Mouse (Mus musculus) midbrain, embryonic 16.5 days (tissue): ENCODE measurements around the gene Pla2g4a. TPM values are rescaled to one million over a fixed set of nuclear protein-coding genes. Genes with fewer than 3 reads are reported as not detected.

Experiments used
- ATAC-seq: fragments of 200-750 bp; cut with Nextera tagmentation; 2 replicates; pipeline ENCODE4 v1.8.0; 2017; ENCODE audit warnings: moderate TSS enrichment
- H3K27ac ChIP-seq: fragments of 300-500 bp; sonication (generic); 2 replicates; pipeline ENCODE4 v1.5.1; 2014; ENCODE audit warnings: mild to moderate bottlenecking, low read length, mixed read lengths
- H3K27me3 ChIP-seq: fragments of 300-500 bp; sonication (generic); 2 replicates; pipeline ENCODE4 v1.6.1; 2014; ENCODE audit warnings: low read depth, low read length, mixed read lengths; ENCODE audit not compliant: control insufficient read depth, insufficient read depth
- H3K36me3 ChIP-seq: fragments of 300-500 bp; sonication (generic); 2 replicates; pipeline ENCODE4 v1.6.1; 2014; ENCODE audit warnings: mild to moderate bottlenecking, low read length, moderate library complexity, mixed read lengths; ENCODE audit not compliant: control insufficient read depth, insufficient read depth
- H3K4me1 ChIP-seq: fragments of 300-500 bp; sonication (generic); 2 replicates; pipeline ENCODE4 v1.6.1; 2014; ENCODE audit warnings: mild to moderate bottlenecking, low read length, mixed read lengths; ENCODE audit not compliant: control insufficient read depth, insufficient read depth
- H3K4me2 ChIP-seq: fragments of 300-500 bp; sonication (generic); 2 replicates; pipeline ENCODE4 v1.6.1; 2014; ENCODE audit warnings: mild to moderate bottlenecking, low read length, mixed read lengths
- H3K4me3 ChIP-seq: fragments of 300-500 bp; sonication (generic); 2 replicates; pipeline ENCODE4 v1.5.1; 2014; ENCODE audit warnings: low read depth, mild to moderate bottlenecking, low read length, moderate library complexity, mixed read lengths
- H3K9ac ChIP-seq: fragments of 300-500 bp; sonication (generic); 2 replicates; pipeline ENCODE4 v1.6.1; 2014; ENCODE audit warnings: low read depth, low read length, mixed read lengths
- H3K9me3 ChIP-seq: fragments of 300-500 bp; sonication (generic); replicated peaks from 2 replicates; pipeline ENCODE4 v1.6.1; 2014; ENCODE audit warnings: mild to moderate bottlenecking, low read length, mixed read lengths; ENCODE audit not compliant: control insufficient read depth, poor library complexity, severe bottlenecking
- WGBS: fragments of 180-500 bp; shearing (Covaris S2); extraction: QIAGEN DNeasy Blood & Tissue Kit; methylation state at CpG from one replicate; pipeline ENCODE4 v1.1.7; 2014; 5-methylcytosine and 5-hydroxymethylcytosine counted together
- polyA plus RNA-seq: library from polyadenylated mRNA; unstranded; fragments of >200 nt; fragmentation: Nextera tagmentation; extraction: Ambion mirVana; gene quantifications from 2 replicates; pipeline ENCODE4 v1.2.1, GENCODE M21; 2015

Gene Pla2g4a
- polyA plus RNA-seq, 1 experiment from 2014 or later = 0.57 TPM

GRCm38 (mm10) chr1:149855581-149855980 is 105.5 kb downstream of the Pla2g4a start:
- Histone ChIP-seq H3K4me3 (no peak overlapping the region), H3K9ac (no peak overlapping the region), H3K27me3 (no peaks in the 10 kb centered on the region), H3K4me1 (no peaks in the 10 kb centered on the region), H3K36me3 (no peaks in the 10 kb centered on the region), H3K4me2 (no peak overlapping the region), H3K9me3 (no peaks in the 10 kb centered on the region), H3K27ac (no peak overlapping the region)
- ATAC-seq = no peak
- WGBS = 85% methylated on average over 4 of the region's 4 CpGs

- H3K27ac ChIP-seq = no peak overlapping the region
- no peak overlapping the region for H3K9ac ChIP-seq
- WGBS = 79% methylated on average over 7 of the region's 7 CpGs
- no peak for ATAC-seq
- H3K4me1 ChIP-seq = no peaks in the 10 kb centered on the region
- no peak overlapping the region for H3K4me3 ChIP-seq
- no peak overlapping the region for H3K4me2 ChIP-seq
- H3K36me3 ChIP-seq = no peaks in the 10 kb centered on the region
- H3K27me3 ChIP-seq = no peaks in the 10 kb centered on the region
- H3K9me3 ChIP-seq = no peaks in the 10 kb centered on the region
These were observed 106.2 kb downstream of the Pla2g4a start for GRCm38 (mm10) chr1:149854867-149855266.

DNA sequence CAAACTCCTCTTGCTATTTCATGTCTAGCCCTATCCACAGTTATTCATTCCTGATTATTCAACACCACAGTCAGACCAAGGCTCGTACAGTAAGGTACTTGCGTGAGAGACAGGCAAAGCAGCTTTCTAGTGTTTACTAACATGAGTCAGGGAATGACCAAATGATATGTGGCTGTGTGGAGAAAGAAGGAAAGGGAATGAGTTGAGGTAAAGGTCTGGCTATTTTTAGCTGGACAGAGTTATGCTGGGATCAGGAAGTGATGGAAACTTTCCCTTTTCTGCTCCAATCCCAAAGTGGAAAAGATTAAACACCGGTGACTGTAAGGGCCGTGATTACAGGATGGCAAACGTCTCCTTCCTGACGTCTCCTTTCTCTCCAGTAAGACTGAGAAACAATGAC is 114.4 kb downstream of the Pla2g4a start:
- Histone ChIP-seq H3K9me3 (no peaks in the 10 kb centered on the region), H3K4me3 (no peak overlapping the region), H3K9ac (no peak overlapping the region), H3K27me3 (no peaks in the 10 kb centered on the region), H3K4me2 (no peak overlapping the region), H3K36me3 (no peaks in the 10 kb centered on the region), H3K27ac (no peak overlapping the region), H3K4me1 (no peaks in the 10 kb centered on the region)
- ATAC-seq = no peak
- WGBS = 78% methylated on average over 6 of the region's 6 CpGs

- no peak overlapping the region for H3K4me2 ChIP-seq
- H3K27ac ChIP-seq = no peak overlapping the region
- no peaks in the 10 kb centered on the region for H3K27me3 ChIP-seq
- H3K36me3 ChIP-seq = no peaks in the 10 kb centered on the region
- H3K4me1 ChIP-seq = no peaks in the 10 kb centered on the region
- no peaks in the 10 kb centered on the region for H3K9me3 ChIP-seq
- WGBS = 97% methylated on average over 1 of the region's 1 CpGs
- no peak overlapping the region for H3K9ac ChIP-seq
- no peak overlapping the region for H3K4me3 ChIP-seq
- no peak for ATAC-seq
These were observed 119.2 kb downstream of the Pla2g4a start for GRCm38 (mm10) chr1:149841845-149842244.

DNA sequence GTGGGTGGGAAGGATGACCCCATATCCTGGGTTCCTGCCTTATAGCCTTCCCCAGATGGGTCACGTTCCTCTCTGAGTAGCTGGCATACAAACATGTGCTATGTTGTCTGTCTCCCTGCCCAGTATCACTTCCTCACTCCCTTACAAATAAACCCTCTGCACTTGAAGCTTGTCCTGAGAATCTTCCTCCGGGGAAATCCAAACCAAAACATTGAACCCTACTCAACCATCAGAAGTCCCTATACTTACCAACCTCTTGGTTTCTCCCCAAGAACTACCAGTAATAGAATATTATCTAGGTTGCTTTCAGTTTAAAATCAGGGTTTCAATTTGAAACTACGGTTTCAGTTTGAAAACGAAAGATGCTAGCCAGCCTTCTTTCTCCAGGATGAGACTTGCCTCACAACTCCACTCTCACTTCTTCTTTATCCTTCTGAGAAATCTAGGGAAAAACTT is 120.1 kb downstream of the Pla2g4a start:
- Histone ChIP-seq H3K27ac (no peak overlapping the region), H3K4me3 (no peak overlapping the region), H3K27me3 (no peaks in the 10 kb centered on the region), H3K4me1 (no peaks in the 10 kb centered on the region), H3K36me3 (no peaks in the 10 kb centered on the region), H3K4me2 (no peak overlapping the region), H3K9ac (no peak overlapping the region), H3K9me3 (no peaks in the 10 kb centered on the region)
- 90% methylated on average over 4 of the region's 4 CpGs for WGBS
- no peak for ATAC-seq

DNA sequence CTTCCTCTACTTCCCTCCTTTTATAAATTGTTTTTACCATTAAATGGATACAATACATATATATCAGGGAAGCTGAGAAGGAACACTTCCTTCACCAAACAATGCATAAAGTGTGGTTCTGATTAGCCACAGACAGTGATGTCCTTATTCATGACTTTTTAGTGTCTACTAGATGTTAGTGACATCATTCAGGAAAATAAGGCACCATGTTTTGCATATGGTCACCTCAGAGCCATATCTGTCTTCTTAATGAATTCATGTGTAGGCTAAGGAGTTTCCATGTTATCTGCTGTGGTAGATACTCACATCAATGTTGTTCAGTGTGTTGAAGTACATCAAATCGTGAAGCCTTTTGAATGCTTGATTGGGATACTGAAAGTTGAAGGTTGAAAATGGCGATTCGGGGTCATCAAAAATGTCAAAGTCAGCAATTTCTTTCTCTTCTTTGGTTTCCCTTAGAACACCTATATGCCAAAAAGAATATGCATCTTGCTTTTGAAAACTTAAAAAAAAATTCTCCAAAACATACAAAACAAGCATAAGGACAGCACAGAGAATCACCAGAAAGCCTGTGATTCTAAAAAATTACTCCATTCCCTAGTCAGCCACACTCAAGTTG is 120.7 kb downstream of the Pla2g4a start:
- Histone ChIP-seq H3K4me2 (no peak overlapping the region), H3K9ac (no peak overlapping the region), H3K27ac (no peak overlapping the region), H3K36me3 (no peaks in the 10 kb centered on the region), H3K9me3 (no peaks in the 10 kb centered on the region), H3K27me3 (no peaks in the 10 kb centered on the region), H3K4me3 (no peak overlapping the region), H3K4me1 (no peaks in the 10 kb centered on the region)
- 93% methylated on average over 3 of the region's 3 CpGs for WGBS
- no peak for ATAC-seq

GRCm38 (mm10) chr1:149836496-149836895 is 124.6 kb downstream of the Pla2g4a start:
- H3K27ac ChIP-seq = no peak overlapping the region
- no peaks in the 10 kb centered on the region for H3K4me1 ChIP-seq
- ATAC-seq = no peak
- WGBS = 93% methylated on average over 3 of the region's 3 CpGs
- no peaks in the 10 kb centered on the region for H3K9me3 ChIP-seq
- no peak overlapping the region for H3K4me2 ChIP-seq
- H3K4me3 ChIP-seq = no peak overlapping the region
- H3K27me3 ChIP-seq = no peaks in the 10 kb centered on the region
- H3K9ac ChIP-seq = no peak overlapping the region
- H3K36me3 ChIP-seq = no peaks in the 10 kb centered on the region

DNA sequence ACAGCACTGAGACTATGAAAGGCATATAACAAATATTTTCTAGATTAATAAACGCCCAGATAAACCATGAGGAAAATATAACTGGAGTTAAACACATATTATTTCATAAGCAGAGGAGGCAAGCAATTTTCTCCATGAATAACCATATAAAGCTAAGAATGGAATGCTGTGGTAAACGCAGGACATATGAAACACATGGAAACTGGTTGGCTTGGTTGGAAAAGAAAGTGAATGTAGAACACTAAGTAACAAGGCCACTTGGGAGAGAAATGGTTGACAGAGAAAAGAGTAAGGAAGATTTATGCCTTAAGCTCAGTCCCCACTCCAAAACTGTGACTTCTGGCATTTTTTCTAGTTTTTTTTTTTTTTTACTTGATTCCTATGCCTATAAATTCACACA is 127.2 kb downstream of the Pla2g4a start:
- no peak overlapping the region for H3K4me2 ChIP-seq
- H3K27me3 ChIP-seq = no peaks in the 10 kb centered on the region
- 79% methylated on average over 2 of the region's 2 CpGs for WGBS
- H3K9ac ChIP-seq = no peak overlapping the region
- no peaks in the 10 kb centered on the region for H3K36me3 ChIP-seq
- no peaks in the 10 kb centered on the region for H3K4me1 ChIP-seq
- no peak overlapping the region for H3K27ac ChIP-seq
- no peak for ATAC-seq
- H3K9me3 ChIP-seq = no peaks in the 10 kb centered on the region
- H3K4me3 ChIP-seq = no peak overlapping the region

GRCm38 (mm10) chr1:149832952-149833351 is 128.1 kb downstream of the Pla2g4a start:
- ATAC-seq = peak; percentile 94
- no peaks in the 10 kb centered on the region for H3K27me3 ChIP-seq
- no peak overlapping the region for H3K27ac ChIP-seq
- no peaks in the 10 kb centered on the region for H3K9me3 ChIP-seq
- H3K4me3 ChIP-seq = no peak overlapping the region
- WGBS = 22% methylated on average over 2 of the region's 2 CpGs
- H3K9ac ChIP-seq = no peak overlapping the region
- H3K4me1 ChIP-seq = no peaks in the 10 kb centered on the region
- H3K36me3 ChIP-seq = no peaks in the 10 kb centered on the region
- no peak overlapping the region for H3K4me2 ChIP-seq
